Mouse (Mus musculus) erythroblast, embryonic 14.5 days (primary cell): Measurements from ENCODE around the gene Cars2.

Source experiments
- GATA1 ChIP-seq: IDR thresholded peaks from 2 replicates; pipeline ENCODE4 v1.6.1; 2012; ENCODE audit warnings: low read length, inconsistent platforms, mixed read lengths
- TAL1 ChIP-seq: IDR thresholded peaks from 3 replicates; pipeline ENCODE4 v1.6.1; 2012; ENCODE audit warnings: low read length, inconsistent platforms, mixed read lengths

DNA sequence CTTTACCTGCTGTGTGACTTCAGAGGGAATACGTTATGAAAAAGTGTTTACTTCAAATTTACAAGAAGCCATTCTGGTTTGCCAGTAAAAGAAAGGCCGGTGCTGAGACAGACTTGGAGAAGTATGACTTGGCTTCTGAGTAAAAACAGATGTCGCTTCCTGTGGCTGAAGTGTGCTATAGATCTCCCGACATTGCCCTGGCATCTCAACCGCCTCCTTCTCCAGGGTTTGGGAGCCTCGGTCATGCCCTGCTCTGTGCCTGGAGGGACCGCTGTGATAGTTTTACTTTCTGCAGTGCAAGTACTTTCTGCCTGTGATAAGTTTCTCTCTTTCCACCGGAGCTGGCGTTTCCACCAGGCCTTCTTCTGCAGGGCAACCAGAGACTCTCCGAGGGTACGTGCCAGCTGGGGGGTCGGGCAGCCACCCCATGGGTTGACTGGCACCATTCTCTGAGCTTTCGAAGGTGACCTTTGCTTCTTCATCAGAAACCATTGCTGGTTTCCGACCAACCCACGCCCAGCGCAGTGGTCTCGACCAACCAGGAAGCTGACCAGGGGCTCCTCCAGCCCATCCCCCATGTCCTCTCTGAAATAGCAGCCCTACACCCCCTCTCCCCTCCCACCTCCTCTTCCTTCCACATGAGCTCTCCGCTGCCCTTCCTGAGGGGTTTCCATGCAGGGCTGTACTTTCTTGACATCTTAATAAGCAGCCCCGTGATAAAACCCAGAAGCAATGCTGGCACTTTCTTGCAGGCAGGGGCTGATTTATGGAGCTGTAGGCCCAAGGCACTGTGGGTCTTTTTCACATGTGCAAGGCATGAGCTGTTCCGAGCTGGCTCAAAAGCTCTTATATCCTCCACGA is 35.2 kb upstream of the Cars2 start:
- TF ChIP-seq TAL1 (no peak), GATA1 (no peak)
